Mouse (Mus musculus) G1E (cell line): ENCODE measurements around the gene Dop1b.

ENCODE experiments used
- CTCF ChIP-seq: IDR thresholded peaks from 2 replicates; pipeline ENCODE4 v1.5.1; 2012; ENCODE audit warnings: low read depth, low read length, inconsistent platforms, mixed read lengths
- GATA1 ChIP-seq: IDR thresholded peaks from 2 replicates; pipeline ENCODE4 v1.6.1; 2012; ENCODE audit warnings: borderline replicate concordance, low read length, inconsistent platforms, mixed read lengths
- GATA2 ChIP-seq: IDR thresholded peaks from 2 replicates; pipeline ENCODE4 v1.6.1; 2012; ENCODE audit warnings: low read depth, low read length, inconsistent platforms, borderline replicate concordance
- POLR2AphosphoS5 ChIP-seq: IDR thresholded peaks from 2 replicates; pipeline ENCODE4 v1.6.1; 2012; ENCODE audit warnings: low read depth, low read length, inconsistent platforms; ENCODE audit not compliant: insufficient replicate concordance
- TAL1 ChIP-seq: conservative IDR thresholded peaks from 2 replicates; pipeline ENCODE4 v1.6.1; 2012; ENCODE audit warnings: low read depth, low read length, inconsistent platforms, mixed read lengths

DNA sequence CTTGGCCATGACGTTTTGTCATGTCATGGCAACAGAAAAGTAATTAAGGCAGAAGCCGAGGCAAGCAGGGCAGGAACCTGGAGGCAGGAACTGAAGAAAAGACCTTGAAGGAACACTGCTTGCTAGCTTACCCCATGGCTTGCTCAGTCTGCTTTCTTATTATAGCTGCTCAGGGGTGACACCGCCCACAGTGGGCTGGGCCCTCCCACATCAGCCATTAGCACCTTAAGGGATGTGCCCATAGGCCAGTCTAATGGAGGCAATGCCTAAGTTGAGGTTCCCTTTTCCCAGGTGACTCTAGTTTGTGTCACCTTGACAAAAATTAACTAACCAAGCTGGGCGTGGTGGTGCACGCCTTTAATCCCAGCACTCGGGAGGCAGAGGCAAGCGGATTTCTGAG lies 4.6 kb upstream of the Dop1b start:
- TF ChIP-seq CTCF (no peak), TAL1 (no peak), GATA1 (no peak), POLR2AphosphoS5 (no peak), GATA2 (no peak)
